Mouse (Mus musculus) lung, postnatal 0 days (tissue): ENCODE measurements around the gene Slc39a8. TPM values are rescaled to one million over a fixed set of nuclear protein-coding genes. Genes with fewer than 3 reads are reported as not detected.

Source experiments
- ATAC-seq: fragments of 200-750 bp; cut with Nextera tagmentation; 2 replicates; pipeline ENCODE4 v1.8.0; 2017; ENCODE audit warnings: moderate library complexity
- DNase-seq: peaks from one replicate; pipeline ENCODE4 v3.0.0-alpha.2; 2016; ENCODE audit warnings: low spot score
- H3K27ac ChIP-seq: fragments of 300-500 bp; sonication (generic); 2 replicates; pipeline ENCODE4 v1.5.1; 2014; ENCODE audit warnings: antibody characterized with exemption, mild to moderate bottlenecking, low read length, mixed read lengths
- H3K27me3 ChIP-seq: fragments of 300-500 bp; sonication (generic); replicated peaks from 2 replicates; pipeline ENCODE4 v1.6.1; 2014; ENCODE audit warnings: low read length, mixed read lengths; ENCODE audit not compliant: insufficient read depth
- H3K36me3 ChIP-seq: fragments of 300-500 bp; sonication (generic); 2 replicates; pipeline ENCODE4 v1.6.1; 2014; ENCODE audit warnings: low read length, mixed read lengths; ENCODE audit not compliant: insufficient read depth
- H3K4me1 ChIP-seq: fragments of 300-500 bp; sonication (generic); 2 replicates; pipeline ENCODE4 v1.6.1; 2014; ENCODE audit warnings: antibody characterized with exemption, low read depth, low read length, mixed read lengths; ENCODE audit not compliant: insufficient read depth
- H3K4me2 ChIP-seq: fragments of 300-500 bp; sonication (generic); replicated peaks from 2 replicates; pipeline ENCODE4 v1.6.1; 2014; ENCODE audit warnings: low read depth, mild to moderate bottlenecking, low read length, moderate library complexity, mixed read lengths
- H3K4me3 ChIP-seq: fragments of 300-500 bp; sonication (generic); 2 replicates; pipeline ENCODE4 v1.5.1; 2014; ENCODE audit warnings: low read depth, low read length
- H3K9ac ChIP-seq: fragments of 300-500 bp; sonication (generic); replicated peaks from 2 replicates; pipeline ENCODE4 v1.6.1; 2014; ENCODE audit warnings: low read depth, mild to moderate bottlenecking
- H3K9me3 ChIP-seq: fragments of 300-500 bp; sonication (generic); 2 replicates; pipeline ENCODE4 v1.6.1; 2016; ENCODE audit warnings: low read length, mixed read lengths
- CTCF ChIP-seq: IDR thresholded peaks from 2 replicates; pipeline ENCODE4 v1.5.1; 2016; ENCODE audit warnings: antibody characterized with exemption, mild to moderate bottlenecking
- EP300 ChIP-seq: IDR thresholded peaks from 2 replicates; pipeline ENCODE4 v1.6.1; 2016; ENCODE audit warnings: antibody characterized with exemption, mild to moderate bottlenecking, control low read depth
- WGBS: fragments of 180-500 bp; shearing (Covaris S2); extraction: QIAGEN DNeasy Blood & Tissue Kit; methylation state at CpG from one replicate; pipeline ENCODE4 v1.1.7; 2014; 5-methylcytosine and 5-hydroxymethylcytosine counted together
- polyA plus RNA-seq: library from polyadenylated mRNA; unstranded; fragments of >200 nt; fragmentation: Nextera tagmentation; extraction: Ambion mirVana; gene quantifications from 2 replicates; pipeline ENCODE4 v1.2.1, GENCODE M21; 2015

Gene Slc39a8
- polyA plus RNA-seq, 1 experiment from 2014 or later, result 57.4 TPM

DNA sequence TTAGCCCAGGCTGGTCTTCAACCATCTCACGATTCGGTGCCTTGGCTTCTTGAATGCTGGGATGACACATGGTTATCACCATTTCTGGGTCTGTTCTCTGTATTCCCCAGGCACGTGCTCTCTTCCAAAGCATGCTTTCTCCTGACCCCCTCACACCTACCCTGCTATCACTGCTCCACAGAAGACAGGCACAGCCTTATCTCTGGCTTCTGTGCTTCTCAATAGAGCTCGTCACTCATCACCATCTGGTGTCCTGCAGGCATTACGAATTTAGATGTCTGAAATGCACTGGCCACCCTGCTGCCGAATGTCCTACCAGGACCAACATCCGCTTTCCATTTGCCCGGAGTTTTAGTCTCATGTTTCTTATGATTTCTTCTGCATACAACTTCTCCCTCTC lies 18.6 kb downstream of the Slc39a8 start:
- no peak for ATAC-seq
- Histone ChIP-seq H3K36me3 (no peaks in the 10 kb centered on the region), H3K9ac (no peak overlapping the region), H3K27ac (no peak overlapping the region), H3K4me3 (no peak overlapping the region), H3K27me3 (no peaks in the 10 kb centered on the region), H3K4me1 (no peaks in the 10 kb centered on the region), H3K9me3 (no peaks in the 10 kb centered on the region), H3K4me2 (no peak overlapping the region)
- WGBS, result 75% methylated on average over 8 of the region's 8 CpGs
- no peak for TF ChIP-seq EP300
- DNase-seq, result no peak

DNA sequence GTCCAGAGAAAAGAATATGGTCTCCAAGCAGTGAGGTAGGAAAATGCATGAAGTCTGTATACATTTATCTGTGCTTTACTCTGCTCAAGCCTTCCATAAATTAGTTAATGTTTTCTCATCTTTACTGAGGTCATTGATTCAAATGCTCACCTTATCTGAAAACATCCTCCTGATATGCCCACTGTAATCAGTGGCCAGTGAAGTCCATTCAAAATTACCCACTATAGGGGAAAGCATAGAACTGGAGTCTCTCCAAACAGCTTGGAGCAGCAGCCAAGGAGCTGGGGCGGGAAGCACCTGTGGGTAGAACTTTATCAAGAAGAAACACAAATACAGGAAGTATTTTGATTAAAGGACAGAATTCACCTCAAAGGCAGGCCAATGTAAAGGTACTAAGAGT lies 19.8 kb downstream of the Slc39a8 start:
- no peak overlapping the region for H3K27ac ChIP-seq
- no peak overlapping the region for H3K4me3 ChIP-seq
- H3K9me3 ChIP-seq, result no peaks in the 10 kb centered on the region
- no peak overlapping the region for H3K4me2 ChIP-seq
- 41% methylated on average over 1 of the region's 1 CpGs for WGBS
- H3K9ac ChIP-seq, result no peak overlapping the region
- no peak for DNase-seq
- no peaks in the 10 kb centered on the region for H3K4me1 ChIP-seq
- no peaks in the 10 kb centered on the region for H3K27me3 ChIP-seq
- H3K36me3 ChIP-seq, result no peaks in the 10 kb centered on the region
- no peak for TF ChIP-seq CTCF
- TF ChIP-seq EP300, result no peak
- no peak for ATAC-seq

DNA sequence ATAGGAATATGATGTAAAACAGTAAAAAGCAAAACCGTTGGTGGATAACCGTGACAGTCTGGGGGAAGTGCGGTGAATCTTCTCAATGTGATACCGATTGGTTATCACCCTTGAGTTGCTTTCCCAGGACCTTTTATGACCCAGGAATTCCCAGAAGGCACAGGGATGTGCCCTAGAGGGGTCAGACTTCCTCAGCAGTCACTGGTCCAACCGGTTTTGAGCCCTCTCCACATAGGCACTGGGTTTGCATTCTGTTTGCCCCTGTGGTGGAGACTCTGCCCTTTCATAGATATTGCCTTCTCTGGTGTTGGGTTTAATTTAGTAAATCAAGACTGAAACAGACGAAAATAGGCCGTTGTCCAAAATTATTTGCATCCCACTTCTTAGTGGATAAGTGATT lies 20.8 kb downstream of the Slc39a8 start:
- ATAC-seq (peak; percentile 60; the same call in 1 of the 2 replicates), DNase-seq (no peak)
- Histone ChIP-seq H3K9ac (no peak overlapping the region), H3K4me2 (no peak overlapping the region), H3K27me3 (no peaks in the 10 kb centered on the region), H3K4me3 (no peak overlapping the region), H3K9me3 (no peaks in the 10 kb centered on the region), H3K36me3 (no peaks in the 10 kb centered on the region), H3K27ac (no peak overlapping the region), H3K4me1 (no peaks in the 10 kb centered on the region)
- TF ChIP-seq CTCF (no peak), EP300 (no peak)
- 55% methylated on average over 7 of the region's 7 CpGs for WGBS

DNA sequence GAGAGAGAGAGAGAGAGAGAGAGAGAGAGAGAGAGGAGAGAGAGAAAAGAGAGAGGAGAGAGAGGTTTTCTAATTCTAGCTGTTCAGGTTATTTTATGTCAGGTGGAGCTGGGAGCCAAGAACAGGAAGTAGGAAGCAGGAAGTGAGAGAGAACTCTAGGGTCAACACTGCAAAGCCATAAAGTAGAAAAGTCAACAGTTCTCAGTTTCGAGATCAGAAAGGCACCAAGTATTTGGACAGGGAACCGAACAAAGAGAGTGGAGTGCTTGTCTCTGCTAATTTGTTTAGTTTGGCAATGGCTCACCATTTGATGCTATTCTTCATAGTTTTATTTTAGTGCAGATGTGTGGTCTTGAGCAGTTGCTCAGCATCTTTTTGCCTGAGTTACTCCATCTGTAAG lies 26.5 kb downstream of the Slc39a8 start:
- no peak overlapping the region for H3K27ac ChIP-seq

DNA sequence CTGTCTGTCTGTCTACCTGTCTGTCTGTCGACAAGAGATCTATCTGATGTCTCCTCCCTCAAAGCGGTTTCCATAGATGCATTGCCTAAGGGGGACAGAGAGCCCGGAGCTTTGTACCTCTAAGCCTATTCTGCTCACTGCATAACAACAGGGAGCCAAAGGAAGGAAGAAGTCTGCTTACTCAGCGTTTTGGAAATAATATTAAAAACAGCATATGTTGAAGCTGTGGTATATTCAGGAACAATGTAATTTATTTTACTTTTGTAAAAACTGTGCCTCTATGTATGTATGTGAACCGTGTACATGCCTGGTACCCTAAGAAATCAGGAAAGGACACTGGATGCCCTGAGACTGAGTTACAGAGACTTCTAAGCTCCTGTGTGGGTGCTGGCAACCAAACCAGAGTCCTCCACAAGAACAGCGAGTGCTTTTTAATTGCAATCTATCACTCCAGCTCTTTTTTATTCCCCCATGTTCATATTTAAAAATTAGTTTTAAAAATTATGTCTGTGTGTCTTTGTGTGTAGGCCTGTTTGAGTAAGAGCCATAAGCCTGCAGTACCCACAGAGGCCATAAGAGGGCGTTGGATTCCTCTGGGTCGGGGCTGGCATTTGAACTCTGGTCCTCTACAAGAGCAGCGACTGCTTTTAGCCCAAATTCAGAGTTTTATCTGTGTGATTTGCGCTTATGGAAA lies 28.7 kb downstream of the Slc39a8 start:
- Histone ChIP-seq H3K4me3 (no peak overlapping the region), H3K27me3 (no peaks in the 10 kb centered on the region), H3K4me2 (no peak overlapping the region), H3K27ac (no peak overlapping the region), H3K9ac (no peak overlapping the region), H3K4me1 (no peaks in the 10 kb centered on the region), H3K36me3 (no peaks in the 10 kb centered on the region), H3K9me3 (no peaks in the 10 kb centered on the region)
- no peak for TF ChIP-seq EP300
- TF ChIP-seq CTCF, result peak; percentile 31
- WGBS, result 83% methylated on average over 10 of the region's 10 CpGs
- no peak for DNase-seq
- ATAC-seq, result no peak

More for the DNA sequence above, 26.5 kb downstream of the Slc39a8 start:
- H3K4me3 ChIP-seq, result no peak overlapping the region
- no peak overlapping the region for H3K9ac ChIP-seq
- DNase-seq (peak; percentile 92), ATAC-seq (peak; percentile 91)
- H3K9me3 ChIP-seq, result no peaks in the 10 kb centered on the region
- no peak overlapping the region for H3K4me2 ChIP-seq
- WGBS, result 30% methylated on average over 2 of the region's 2 CpGs
- no peaks in the 10 kb centered on the region for H3K27me3 ChIP-seq
- TF ChIP-seq EP300, result peak; percentile 82
- no peak for TF ChIP-seq CTCF
- no peaks in the 10 kb centered on the region for H3K36me3 ChIP-seq
- no peaks in the 10 kb centered on the region for H3K4me1 ChIP-seq

DNA sequence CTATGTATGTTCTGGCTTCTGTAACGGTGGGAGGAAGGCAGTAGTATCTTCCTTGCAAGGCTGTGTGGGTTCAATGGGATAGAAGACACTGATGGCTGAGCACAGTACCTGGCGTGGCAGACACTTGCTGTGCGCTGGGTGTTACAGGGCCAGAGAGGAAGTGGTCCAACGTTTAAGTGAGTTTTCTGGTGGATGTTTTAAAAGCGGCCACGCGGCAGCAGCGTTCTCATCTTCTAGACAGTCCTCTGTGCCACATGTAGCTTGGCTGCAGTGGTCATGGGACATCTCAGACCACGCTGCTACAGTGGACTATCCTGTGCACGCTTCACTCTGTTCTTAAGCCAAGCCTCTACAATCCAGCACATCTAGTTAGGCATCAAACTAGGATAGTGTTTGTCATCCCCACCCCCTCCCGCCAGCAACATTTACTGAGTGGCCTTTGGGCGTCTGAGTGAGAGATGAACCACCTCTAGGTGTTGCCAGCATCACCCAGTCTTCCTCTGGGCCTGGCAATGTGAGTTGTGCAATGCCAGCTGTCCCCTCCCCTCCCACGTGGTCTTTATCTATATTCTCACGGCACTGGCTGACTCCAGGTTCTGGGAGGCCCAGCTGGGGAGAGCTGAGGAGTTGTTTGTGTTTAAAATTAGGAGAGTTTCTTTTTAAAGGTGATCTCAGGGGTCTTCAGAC lies 29.4 kb downstream of the Slc39a8 start:
- H3K36me3 ChIP-seq, result no peaks in the 10 kb centered on the region
- no peaks in the 10 kb centered on the region for H3K4me1 ChIP-seq
- DNase-seq, result no peak
- no peak overlapping the region for H3K4me3 ChIP-seq
- no peak overlapping the region for H3K9ac ChIP-seq
- no peak overlapping the region for H3K27ac ChIP-seq
- no peaks in the 10 kb centered on the region for H3K27me3 ChIP-seq
- TF ChIP-seq CTCF (no peak), EP300 (no peak)
- no peak overlapping the region for H3K4me2 ChIP-seq
- no peaks in the 10 kb centered on the region for H3K9me3 ChIP-seq
- no peak for ATAC-seq
- 73% methylated on average over 14 of the region's 14 CpGs for WGBS
